Mouse (Mus musculus) natural killer cell, adult 2 months (primary cell): ENCODE results near the gene Ehmt2.
A peak's percentile ranks its signal among the peaks of the same experiment; 100 is the strongest.
"Not testable (repeated sequence)": the region's sequence is repeated elsewhere in the genome, so short reads cannot be mapped to it uniquely, and the experiment has no call there.

Source experiments
- DNase-seq, 2 experiments: peaks; one replicate each; pipeline ENCODE4 v3.0.0; 2022; ENCODE audit warnings: low spot score in 2 of 2

Gene Ehmt2

GRCm38 (mm10) chr17:34953258-34953657 is 55.0 kb downstream of the Ehmt2 start:
- no peak for DNase-seq

- DNase-seq = no peak
These were observed 55.6 kb downstream of the Ehmt2 start for GRCm38 (mm10) chr17:34953904-34954303.

- DNase-seq = no peak
These were observed 56.6 kb downstream of the Ehmt2 start for GRCm38 (mm10) chr17:34954831-34955230.

GRCm38 (mm10) chr17:34955884-34956283 is 57.6 kb downstream of the Ehmt2 start:
- DNase-seq = no peak

GRCm38 (mm10) chr17:34956340-34956739 is 58.1 kb downstream of the Ehmt2 start:
- DNase-seq = no peak

- DNase-seq = not testable (repeated sequence)
These were observed 59.0 kb downstream of the Ehmt2 start for GRCm38 (mm10) chr17:34957291-34957690.

- not testable (repeated sequence) for DNase-seq
These were observed 59.7 kb downstream of the Ehmt2 start for GRCm38 (mm10) chr17:34957966-34958365.

- DNase-seq = not testable (repeated sequence)
These were observed 60.5 kb downstream of the Ehmt2 start for GRCm38 (mm10) chr17:34958734-34959129.

GRCm38 (mm10) chr17:34959130-34959778 is 61.0 kb downstream of the Ehmt2 start, which contains the start of gene Hspa1b:
Gene Hspa1b, minus strand, starts transcription at chr17:34959238.
- peak; percentile 57 to 62 for DNase-seq

- DNase-seq = no peak
These were observed 61.7 kb downstream of the Ehmt2 start for GRCm38 (mm10) chr17:34959881-34960515.

- no peak for DNase-seq
These were observed 62.6 kb downstream of the Ehmt2 start for GRCm38 (mm10) chr17:34960702-34961493.

GRCm38 (mm10) chr17:34962125-34962524 is 63.9 kb downstream of the Ehmt2 start:
- DNase-seq = no peak

GRCm38 (mm10) chr17:34962841-34963240 is 64.6 kb downstream of the Ehmt2 start:
- DNase-seq = no peak
